Mouse (Mus musculus) fat pad, adult 2 months (tissue): Measurements from ENCODE around the gene Cryz.
"Not testable (repeated sequence)": the region's sequence is repeated elsewhere in the genome, so short reads cannot be mapped to it uniquely, and the experiment has no call there.

Experiments
- DNase-seq: peaks from one replicate; pipeline ENCODE4 v3.0.0-alpha.2; 2011; ENCODE audit warnings: low read depth, low spot score; ENCODE audit errors: extremely low read depth

Gene Cryz

GRCm38 (mm10) chr3:154607896-154608295 is 11.4 kb downstream of the Cryz start:
- DNase-seq = no peak

DNA sequence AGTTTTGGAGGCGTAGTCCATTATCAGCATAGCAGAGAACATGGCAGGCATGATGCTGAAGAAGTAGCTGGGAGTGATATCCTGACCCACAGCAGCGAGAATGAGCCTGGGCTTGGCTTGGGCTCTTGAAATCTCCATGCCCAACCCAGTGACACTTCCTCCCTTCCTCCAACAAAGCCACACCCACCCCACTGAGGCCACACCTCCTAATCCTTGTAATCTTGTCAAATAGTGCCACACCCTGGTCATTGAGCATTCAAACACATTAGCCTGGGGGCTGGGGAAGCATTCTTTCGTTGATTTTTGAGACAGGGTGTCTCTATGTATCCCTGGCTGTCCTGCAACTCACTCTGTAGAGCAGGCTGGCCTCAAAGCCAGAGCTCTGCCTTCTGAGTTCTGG is 15.4 kb downstream of the Cryz start:
- DNase-seq = no peak

GRCm38 (mm10) chr3:154614771-154615170 is 18.3 kb downstream of the Cryz start:
- DNase-seq = no peak

GRCm38 (mm10) chr3:154615304-154615703 is 18.8 kb downstream of the Cryz start:
- no peak for DNase-seq

DNA sequence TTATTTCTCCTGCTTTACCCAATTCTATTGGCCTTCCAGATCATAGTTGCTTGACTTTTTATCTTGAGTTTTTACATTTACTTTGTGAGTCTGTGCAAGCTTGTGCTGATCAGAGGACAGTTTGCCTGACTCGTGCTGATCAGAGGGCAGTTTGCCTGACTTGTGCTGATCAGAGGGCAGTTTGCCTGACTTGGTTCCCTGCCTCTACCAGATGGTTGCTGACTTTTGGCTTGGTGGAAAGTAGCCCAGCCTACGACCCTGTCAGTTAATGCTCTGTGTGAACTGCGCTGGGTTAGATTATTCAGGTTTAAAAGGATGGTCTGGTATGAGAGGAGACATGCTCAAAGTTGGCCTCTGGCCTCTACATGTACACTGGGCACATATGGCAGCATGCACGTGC is 19.6 kb downstream of the Cryz start:
- no peak for DNase-seq

DNA sequence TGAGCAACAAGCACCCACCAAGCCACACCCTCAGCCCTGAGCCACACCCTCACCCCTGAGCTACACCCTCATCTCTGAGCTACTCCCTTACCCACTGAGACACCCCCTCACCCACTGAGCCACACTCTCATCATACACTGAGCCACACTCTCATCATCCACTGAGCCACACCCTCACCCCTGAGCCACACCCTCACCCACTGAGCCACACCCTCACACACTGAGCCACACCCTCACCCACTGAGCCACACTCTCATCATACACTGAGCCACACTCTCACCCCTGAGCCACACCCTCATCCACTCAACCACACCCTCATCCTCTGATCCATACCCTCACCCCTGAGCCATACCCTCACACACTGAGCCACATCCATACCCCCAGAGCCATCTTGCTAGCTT is 31.8 kb downstream of the Cryz start:
- DNase-seq = no peak

GRCm38 (mm10) chr3:154631281-154631680 is 34.8 kb downstream of the Cryz start:
- not testable (repeated sequence) for DNase-seq

GRCm38 (mm10) chr3:154633091-154633490 is 36.6 kb downstream of the Cryz start:
- no peak for DNase-seq

DNA sequence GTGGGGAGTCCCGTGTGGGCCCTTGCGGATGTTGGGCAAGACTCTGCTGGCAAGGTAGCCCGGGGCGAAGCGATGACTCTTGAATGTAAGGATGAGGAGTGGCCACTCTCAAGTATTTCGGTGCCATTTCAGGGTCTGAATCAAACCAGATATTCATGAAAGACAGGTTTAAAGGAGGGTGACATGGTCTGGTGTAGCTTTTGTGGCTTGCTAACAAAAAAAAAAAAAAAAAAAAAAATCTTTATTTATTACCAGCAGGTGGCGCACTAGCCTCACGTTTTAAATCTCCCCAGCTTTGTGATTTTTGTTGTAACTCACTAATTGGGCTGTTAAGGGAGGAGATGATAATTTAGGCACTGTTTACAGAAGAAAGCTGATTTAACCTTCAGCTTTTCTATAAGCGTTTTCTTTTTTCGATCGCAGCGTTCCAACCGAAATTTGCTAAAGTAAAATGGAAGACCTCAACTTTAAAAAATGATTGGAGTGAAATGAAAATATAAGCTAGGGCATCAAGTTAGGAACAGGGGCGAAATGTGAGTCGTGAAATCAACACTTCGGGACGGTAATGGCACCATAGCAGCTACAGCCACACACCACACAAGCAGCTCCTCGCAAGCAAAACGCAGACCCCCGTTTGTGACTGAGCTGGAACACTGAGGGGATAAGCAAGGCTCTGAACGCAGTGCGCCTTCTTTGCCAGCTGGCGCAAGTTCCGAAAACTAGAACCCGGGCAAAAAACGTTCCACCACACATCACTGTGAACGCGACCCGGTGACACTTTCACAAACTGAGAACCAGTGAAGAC is 50.3 kb downstream of the Cryz start:
- no peak for DNase-seq

GRCm38 (mm10) chr3:154647443-154647780 is 50.9 kb downstream of the Cryz start:
- no peak for DNase-seq

GRCm38 (mm10) chr3:154649411-154650285 is 53.1 kb downstream of the Cryz start:
- DNase-seq = no peak

GRCm38 (mm10) chr3:154651192-154651821 is 54.8 kb downstream of the Cryz start:
- no peak for DNase-seq

- no peak for DNase-seq
Measured at GRCm38 (mm10) chr3:154652581-154653420, 56.3 kb downstream of the Cryz start.

GRCm38 (mm10) chr3:154653454-154653853 is 56.9 kb downstream of the Cryz start:
- DNase-seq = no peak

DNA sequence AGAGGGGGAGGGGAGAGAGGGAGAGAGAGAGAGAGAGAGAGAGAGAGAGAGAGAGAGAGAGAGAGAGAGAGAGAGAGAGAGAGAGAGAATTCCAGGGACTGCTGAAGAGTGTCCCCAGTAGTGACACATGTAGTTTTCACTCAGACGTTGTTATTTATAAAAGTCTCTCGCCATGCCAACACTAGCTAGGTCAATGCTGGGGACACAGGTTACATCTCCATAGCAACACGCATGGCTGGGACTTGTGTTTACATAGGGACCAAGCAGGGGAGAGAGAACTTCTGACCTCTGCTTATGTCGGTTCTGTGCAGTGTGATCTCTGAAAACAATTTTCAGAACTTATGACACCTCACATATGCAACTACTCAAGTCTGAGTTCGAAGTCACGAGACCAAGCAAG is 57.8 kb downstream of the Cryz start:
- no peak for DNase-seq

DNA sequence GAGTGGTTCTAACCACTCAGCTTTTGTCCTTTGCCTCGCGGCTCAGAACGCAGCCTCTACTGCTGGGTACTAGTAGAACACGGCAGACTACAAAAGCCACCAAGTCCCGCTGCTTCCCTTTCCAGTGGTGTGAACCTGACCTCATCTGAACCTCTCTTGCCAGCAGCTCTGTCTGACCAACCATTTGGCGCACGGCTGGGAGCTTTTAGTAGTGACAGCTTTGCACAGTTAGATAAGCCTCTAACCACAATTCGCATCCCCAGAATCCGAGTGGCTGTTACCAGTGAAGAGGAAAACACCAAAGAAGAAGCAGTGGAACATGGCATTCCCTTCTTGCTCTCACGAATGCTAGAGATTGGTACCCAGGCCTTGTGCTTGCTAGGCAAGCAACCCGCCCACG is 58.4 kb downstream of the Cryz start:
- DNase-seq = no peak

DNA sequence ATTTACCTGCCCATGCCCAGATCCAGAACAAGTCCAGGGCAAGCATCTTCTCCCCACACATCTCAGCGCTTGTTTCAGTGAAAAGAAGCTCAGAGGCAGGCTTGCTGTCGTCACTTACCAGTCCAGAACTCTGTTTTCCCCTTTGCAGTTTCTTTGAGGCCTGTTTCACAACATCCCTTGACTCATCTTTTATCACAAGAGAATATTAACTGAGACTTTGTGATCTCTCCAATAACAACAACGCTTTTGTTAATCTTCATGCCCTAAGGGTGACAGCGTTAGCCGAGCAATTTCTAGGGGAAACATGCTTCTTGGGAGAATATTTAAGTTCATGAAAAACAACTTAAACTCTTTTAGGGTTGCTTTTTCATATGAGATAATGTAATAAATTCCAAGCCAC is 59.2 kb downstream of the Cryz start:
- no peak for DNase-seq

- no peak for DNase-seq
Measured at GRCm38 (mm10) chr3:154663545-154663944, 67.0 kb downstream of the Cryz start, which contains the start of gene Erich3. Gene Erich3 (plus strand): TSS chr3:154663859.

- DNase-seq = no peak
Measured at GRCm38 (mm10) chr3:154663976-154664581, 67.6 kb downstream of the Cryz start.

DNA sequence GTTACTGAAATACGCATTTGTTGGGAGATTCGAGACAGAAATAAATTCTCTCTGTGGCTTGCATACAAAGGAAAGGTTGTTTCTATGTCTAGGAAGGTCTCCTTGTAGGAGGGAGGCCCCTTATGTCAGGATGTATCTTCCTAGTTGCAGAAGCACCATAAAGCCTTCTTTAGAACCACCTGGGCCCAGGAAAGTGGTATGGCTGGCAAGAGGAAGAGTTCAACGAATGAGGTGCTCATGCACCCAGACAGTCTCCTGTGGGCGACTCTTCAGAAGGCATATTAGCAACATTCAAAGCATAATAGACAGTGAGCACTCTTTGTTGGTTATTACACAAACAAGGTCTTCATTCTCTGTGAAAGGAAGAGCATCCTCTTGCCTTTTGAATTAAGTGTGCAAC is 68.1 kb downstream of the Cryz start:
- no peak for DNase-seq
